Mouse (Mus musculus) heart, embryonic 10.5 days (tissue): ENCODE results near the gene Pon2. TPM values are rescaled to one million over a fixed set of nuclear protein-coding genes. Genes with fewer than 3 reads are reported as not detected.
"Not testable (repeated sequence)": the region's sequence is repeated elsewhere in the genome, so short reads cannot be mapped to it uniquely, and the experiment has no call there.

Source experiments
- DNase-seq: peaks from one replicate; pipeline ENCODE4 v3.0.0-alpha.2; 2017; ENCODE audit warnings: low spot score
- H3K27ac ChIP-seq: fragments of 300-500 bp; sonication (generic); 2 replicates; pipeline ENCODE4 v1.5.1; 2016; ENCODE audit warnings: mild to moderate bottlenecking
- H3K27me3 ChIP-seq: fragments of 300-500 bp; sonication (generic); 2 replicates; pipeline ENCODE4 v1.6.1; 2016; ENCODE audit warnings: mild to moderate bottlenecking; ENCODE audit not compliant: poor library complexity, insufficient read depth, severe bottlenecking
- H3K36me3 ChIP-seq: fragments of 300-500 bp; sonication (generic); 2 replicates; pipeline ENCODE4 v1.6.1; 2016; ENCODE audit warnings: mild to moderate bottlenecking, moderate library complexity
- H3K4me1 ChIP-seq: fragments of 300-500 bp; sonication (generic); 2 replicates; pipeline ENCODE4 v1.6.1; 2016; ENCODE audit warnings: mild to moderate bottlenecking
- H3K4me3 ChIP-seq: fragments of 300-500 bp; sonication (generic); 2 replicates; pipeline ENCODE4 v1.5.1; 2016; ENCODE audit warnings: mild to moderate bottlenecking, moderate library complexity
- H3K9me3 ChIP-seq: fragments of 300-500 bp; sonication (generic); 2 replicates; pipeline ENCODE4 v1.6.1; 2016; ENCODE audit warnings: mild to moderate bottlenecking, moderate library complexity
- WGBS: fragments of 180-500 bp; shearing (Covaris S2); methylation state at CpG from one replicate; pipeline ENCODE4 v1.1.7; 2016; 5-methylcytosine and 5-hydroxymethylcytosine counted together
- polyA plus RNA-seq: library from polyadenylated mRNA; unstranded; fragments of >200 nt; fragmentation: Nextera tagmentation; extraction: Ambion mirVana; gene quantifications from 2 replicates; pipeline ENCODE4 v1.2.1, GENCODE M21; 2016

The Pon2 gene
- polyA plus RNA-seq, 1 experiment from 2014 or later, result 37.9 TPM

- Histone ChIP-seq H3K9me3 (no peaks in the 10 kb centered on the region), H3K36me3 (peaks cover 8% of the 10 kb centered on the region; the same call in 1 of the 2 replicates), H3K27me3 (no peaks in the 10 kb centered on the region), H3K4me1 (no peaks in the 10 kb centered on the region), H3K27ac (no peak overlapping the region), H3K4me3 (no peak overlapping the region)
- DNase-seq, result no peak
- 92% methylated on average over 8 of the region's 8 CpGs for WGBS
These were observed 61.3 kb downstream of the Pon2 start for GRCm38 (mm10) chr6:5236843-5237371.

- no peaks in the 10 kb centered on the region for H3K4me1 ChIP-seq
- H3K4me3 ChIP-seq, result no peak overlapping the region
- H3K9me3 ChIP-seq, result no peaks in the 10 kb centered on the region
- H3K27ac ChIP-seq, result no peak overlapping the region
- H3K27me3 ChIP-seq, result no peaks in the 10 kb centered on the region
- DNase-seq, result no peak
- WGBS, result 69% methylated on average over 3 of the region's 3 CpGs
- H3K36me3 ChIP-seq, result peaks cover 10% of the 10 kb centered on the region; the same call in 1 of the 2 replicates
These were observed 63.7 kb downstream of the Pon2 start for GRCm38 (mm10) chr6:5234563-5234962.

- 92% methylated on average over 1 of the region's 1 CpGs for WGBS
- Histone ChIP-seq H3K4me1 (no peaks in the 10 kb centered on the region), H3K9me3 (no peaks in the 10 kb centered on the region), H3K27ac (no peak overlapping the region), H3K27me3 (no peaks in the 10 kb centered on the region), H3K4me3 (no peak overlapping the region), H3K36me3 (peaks cover 6% of the 10 kb centered on the region; the same call in 1 of the 2 replicates)
- DNase-seq, result no peak
These were observed 64.4 kb downstream of the Pon2 start for GRCm38 (mm10) chr6:5233812-5234211.

- Histone ChIP-seq H3K4me3 (no peak overlapping the region), H3K9me3 (no peaks in the 10 kb centered on the region), H3K27me3 (no peaks in the 10 kb centered on the region), H3K4me1 (no peaks in the 10 kb centered on the region), H3K36me3 (peaks cover 11% of the 10 kb centered on the region; the same call in 1 of the 2 replicates), H3K27ac (no peak overlapping the region)
- DNase-seq, result no peak
- whole genome bisulfite sequencing, result 82% methylated on average over 4 of the region's 4 CpGs
These were observed 66.2 kb downstream of the Pon2 start for GRCm38 (mm10) chr6:5232022-5232421.

- DNase-seq, result no peak
- peaks cover 8% of the 10 kb centered on the region; the same call in 1 of the 2 replicates for H3K36me3 ChIP-seq
- H3K27me3 ChIP-seq, result no peaks in the 10 kb centered on the region
- no peak overlapping the region for H3K27ac ChIP-seq
- WGBS, result 87% methylated on average over 5 of the region's 5 CpGs
- no peak overlapping the region for H3K4me3 ChIP-seq
- no peaks in the 10 kb centered on the region for H3K4me1 ChIP-seq
- H3K9me3 ChIP-seq, result no peaks in the 10 kb centered on the region
These were observed 68.0 kb downstream of the Pon2 start for GRCm38 (mm10) chr6:5230261-5230660.

- H3K9me3 ChIP-seq, H3K4me3 ChIP-seq, H3K36me3 ChIP-seq, H3K4me1 ChIP-seq, H3K27me3 ChIP-seq, DNase-seq, H3K27ac ChIP-seq: not testable (repeated sequence)
- WGBS, result 87% methylated on average over 2 of the region's 2 CpGs
These were observed 74.7 kb downstream of the Pon2 start for GRCm38 (mm10) chr6:5223551-5223950.

GRCm38 (mm10) chr6:5222080-5222479, 76.2 kb downstream of the Pon2 start:
- Histone ChIP-seq H3K27me3 (no peaks in the 10 kb centered on the region), H3K4me1 (no peaks in the 10 kb centered on the region), H3K9me3 (no peaks in the 10 kb centered on the region), H3K27ac (no peak overlapping the region), H3K36me3 (peaks cover 2% of the 10 kb centered on the region; the same call in 1 of the 2 replicates), H3K4me3 (no peak overlapping the region)
- 74% methylated on average over 3 of the region's 3 CpGs for WGBS
- no peak for DNase-seq

- DNase-seq, result no peak
- Histone ChIP-seq H3K36me3 (peaks cover 6% of the 10 kb centered on the region), H3K27ac (no peak overlapping the region), H3K4me1 (no peaks in the 10 kb centered on the region), H3K9me3 (no peaks in the 10 kb centered on the region), H3K27me3 (no peaks in the 10 kb centered on the region), H3K4me3 (no peak overlapping the region)
- WGBS, result 83% methylated on average over 4 of the region's 4 CpGs
These were observed 80.1 kb downstream of the Pon2 start for GRCm38 (mm10) chr6:5218190-5218589.

Other genes starting within 250 kb of the Pon2 start
- gene Pon1, start 104.5 kb downstream of the Pon2 start, polyA plus RNA-seq, result 0.21 TPM in 1 of 2 replicates, not detected in the other
- 24.6 and 31.8 TPM in 2 replicates for gene Pon3, start 42.2 kb downstream of the Pon2 start, polyA plus RNA-seq
- 60.7 and 132 TPM in 2 replicates for gene Asb4, start 84.9 kb upstream of the Pon2 start, polyA plus RNA-seq
- gene Pdk4, start 197.9 kb upstream of the Pon2 start, polyA plus RNA-seq, result 7.7 and 12.0 TPM in 2 replicates